ENCODE assay signal across 28 mouse cellular contexts in genomic region chr8:105372473-105372872, GRCm38 (mm10). TPM values are rescaled to one million over a fixed set of nuclear protein-coding genes. Genes with fewer than 3 reads are reported as not detected.
DNase-seq lines count a peak whose midpoint lies in the region; ATAC-seq lines count a peak whose summit lies in the region.
"Had no signal": no experiment of that assay in that cellular context is flagged by ENCODE, and none has a peak within 500 bp of the region (broad histone marks: within the 10 kb centered on the region; RNA-seq: fewer than 3 reads in every experiment).

No protein-coding gene starts in this region.

- no peak overlapping the region for H3K4me2 ChIP-seq in lung, embryonic 16.5 days (ENCODE audit: low read depth, low read length)
- H3K4me2 ChIP-seq: embryonic facial prominence, embryonic 15.5 days; hindbrain, embryonic 14.5 days; limb, embryonic 13.5 days; liver, embryonic 13.5 days; lung, embryonic 14.5 days; neural tube, embryonic 12.5 days had no signal

- H3K4me3 ChIP-seq in lung, embryonic 16.5 days (ENCODE audit: low read length), result no peak overlapping the region
- H3K4me3 ChIP-seq in limb, embryonic 10.5 days, result no peak overlapping the region
- H3K4me3 ChIP-seq: embryonic facial prominence, embryonic 15.5 days; limb, embryonic 13.5 days; liver, embryonic 13.5 days; midbrain, embryonic 10.5 days; neural tube, embryonic 12.5 days had no signal

- H3K9ac ChIP-seq in lung, embryonic 16.5 days (ENCODE audit: low read length), result no peak overlapping the region
- H3K9ac ChIP-seq: embryonic facial prominence, embryonic 15.5 days; hindbrain, embryonic 14.5 days; limb, embryonic 13.5 days; liver, embryonic 13.5 days; lung, embryonic 14.5 days; neural tube, embryonic 12.5 days had no signal

- peak; percentile 65 for DNase-seq in adrenal gland, adult 2 months
- DNase-seq in adrenal gland, postnatal 4 days (ENCODE audit: low spot score in 2 of 2), result no peak
- DNase-seq in lung, postnatal 10 days, result no peak
- DNase-seq in adrenal gland, postnatal 36 days, result peak; percentile 57 to 71
- no peak for DNase-seq in limb, embryonic 10.5 days (ENCODE audit: low spot score)
- no peak for DNase-seq in right cerebral cortex, postnatal 25 days
- no peak for DNase-seq in spleen, adult 12 weeks (ENCODE audit: low spot score)
- DNase-seq: heart, adult 18-20 months; heart, postnatal 36 days; kidney, postnatal 36 days; layer of hippocampus, adult 9-11 months; liver, embryonic 13.5 days; lung, embryonic 14.5 days; thymus, adult 2 months had no signal

- peaks cover 9% of the 10 kb centered on the region for H3K4me1 ChIP-seq in lung, embryonic 16.5 days (replicated peaks; ENCODE audit: control insufficient read depth, insufficient read depth, low read length)
- H3K4me1 ChIP-seq in limb, embryonic 10.5 days, result peaks cover 16% of the 10 kb centered on the region
- H3K4me1 ChIP-seq: neural tube, embryonic 12.5 days had no signal

- H3K36me3 ChIP-seq in lung, embryonic 16.5 days (ENCODE audit: control insufficient read depth, insufficient read depth, low read length), result peaks cover 3% of the 10 kb centered on the region; the same call in 1 of the 2 replicates
- H3K36me3 ChIP-seq in limb, embryonic 10.5 days, result peaks cover 19% of the 10 kb centered on the region
- H3K36me3 ChIP-seq: embryonic facial prominence, embryonic 15.5 days; liver, embryonic 13.5 days had no signal

- no peaks in the 10 kb centered on the region for H3K27me3 ChIP-seq in lung, embryonic 16.5 days (ENCODE audit: control insufficient read depth, insufficient read depth, low read depth, low read length)
- H3K27me3 ChIP-seq in limb, embryonic 10.5 days (ENCODE audit: low read depth, poor library complexity, severe bottlenecking), result 0 out of 2 replicates have a peak, but pooled peaks cover 3% of the 10 kb centered on the region
- H3K27me3 ChIP-seq: CH12.LX; embryonic facial prominence, embryonic 15.5 days; limb, embryonic 13.5 days; neural tube, embryonic 12.5 days had no signal

- H3K27ac ChIP-seq in lung, embryonic 16.5 days (ENCODE audit: low read length), result no peak overlapping the region
- H3K27ac ChIP-seq in limb, embryonic 10.5 days, result peak overlapping the region; percentile 4; the same call in 1 of the 2 replicates
- H3K27ac ChIP-seq: embryonic facial prominence, embryonic 15.5 days; hindbrain, embryonic 14.5 days; limb, embryonic 13.5 days; liver, embryonic 13.5 days; macrophage; midbrain, embryonic 10.5 days; neural tube, embryonic 12.5 days had no signal

- peaks cover 2% of the 10 kb centered on the region; the same call in 1 of the 2 replicates for H3K9me3 ChIP-seq in lung, embryonic 16.5 days (ENCODE audit: control insufficient read depth, low read length)
- H3K9me3 ChIP-seq in limb, embryonic 10.5 days (replicated peaks), result no peaks in the 10 kb centered on the region
- H3K9me3 ChIP-seq: embryonic facial prominence, embryonic 15.5 days; limb, embryonic 13.5 days; liver, embryonic 13.5 days; neural tube, embryonic 12.5 days had no signal

- ATAC-seq in lung, embryonic 16.5 days (ENCODE audit: low read depth), result peak; percentile 32; the same call in 1 of the 2 replicates

- WGBS in lung, embryonic 16.5 days, result 73% methylated on average over 9 of the region's 9 CpGs
- 80% methylated on average over 9 of the region's 9 CpGs for WGBS in limb, embryonic 10.5 days

RNA-seq across cellular contexts. Expression of gene Plekhg4, which starts 0.6 kb away (rescaled TPM):
- total RNA-seq in adrenal gland, adult 2 months (2021), result under 1 TPM; 0.35 to 0.52 TPM
- polyA plus RNA-seq in adrenal gland, adult 2 months (2012; rRNA removed), result 0.20 and 0.58 TPM in 2 replicates
- total RNA-seq in adrenal gland, postnatal 4 days (2021), result 1 to 10 TPM in 1 of 2 experiments, under 1 TPM in 1; 0.25 to 1.2 TPM
- polyA plus RNA-seq in lung, embryonic 16.5 days (2015; fragmentation: Nextera tagmentation; extraction: Ambion mirVana), result 1.1 and 1.5 TPM in 2 replicates
- 1 to 10 TPM in 1 of 2 experiments, under 1 TPM in 1; 0.23 to 1.4 TPM for total RNA-seq in adrenal gland, postnatal 36 days (2021)
- polyA plus RNA-seq in limb, embryonic 10.5 days (2016; fragmentation: Nextera tagmentation; extraction: Ambion mirVana), result 0.28 and 0.74 TPM in 2 replicates
- total RNA-seq: heart, adult 18-20 months; heart, postnatal 36 days; MEL had no signal
- polyA plus RNA-seq: macrophage had no signal

RNA-seq across cellular contexts. Expression of gene Slc9a5, which starts 23.8 kb away (rescaled TPM):
- under 1 TPM; 0.55 to 0.86 TPM for total RNA-seq in adrenal gland, adult 2 months (2021)
- polyA plus RNA-seq in adrenal gland, adult 2 months (2012; rRNA removed), result 3.3 and 4.1 TPM in 2 replicates
- total RNA-seq in adrenal gland, postnatal 4 days (2021), result 1 to 10 TPM; 5.5 to 5.8 TPM
- polyA plus RNA-seq in lung, embryonic 16.5 days (2015; fragmentation: Nextera tagmentation; extraction: Ambion mirVana), result 5.5 and 6.3 TPM in 2 replicates
- under 1 TPM; 0.76 to 0.99 TPM for total RNA-seq in adrenal gland, postnatal 36 days (2021)
- polyA plus RNA-seq in limb, embryonic 10.5 days (2016; fragmentation: Nextera tagmentation; extraction: Ambion mirVana), result 4.5 and 6.3 TPM in 2 replicates

RNA-seq across cellular contexts. Expression of gene Fhod1, which starts 24.7 kb away (rescaled TPM):
- total RNA-seq in adrenal gland, adult 2 months (2021), result 10 to 100 TPM in 1 of 2 experiments, 1 to 10 TPM in 1; 7.6 to 16.5 TPM
- polyA plus RNA-seq in adrenal gland, adult 2 months (2012; rRNA removed), result 16.3 and 21.1 TPM in 2 replicates
- total RNA-seq in adrenal gland, postnatal 4 days (2021), result 10 to 100 TPM; 17.9 to 18.8 TPM
- 12.7 and 15.8 TPM in 2 replicates for polyA plus RNA-seq in lung, embryonic 16.5 days (2015; fragmentation: Nextera tagmentation; extraction: Ambion mirVana)
- total RNA-seq in adrenal gland, postnatal 36 days (2021), result 10 to 100 TPM; 11.9 to 14.4 TPM
- 2.2 TPM in 2 replicates for polyA plus RNA-seq in limb, embryonic 10.5 days (2016; fragmentation: Nextera tagmentation; extraction: Ambion mirVana)

RNA-seq across cellular contexts. Expression of gene Kctd19, which starts 40.8 kb away (rescaled TPM):
- not detected for total RNA-seq in adrenal gland, adult 2 months (2021)
- polyA plus RNA-seq in adrenal gland, adult 2 months (2012; rRNA removed), result 0.03 and 0.11 TPM in 2 replicates
- total RNA-seq in adrenal gland, postnatal 4 days (2021), result not detected
- 0.13 and 0.36 TPM in 2 replicates for polyA plus RNA-seq in lung, embryonic 16.5 days (2015; fragmentation: Nextera tagmentation; extraction: Ambion mirVana)
- total RNA-seq in adrenal gland, postnatal 36 days (2021), result not detected
- not detected in 2 replicates for polyA plus RNA-seq in limb, embryonic 10.5 days (2016; fragmentation: Nextera tagmentation; extraction: Ambion mirVana)
- total RNA-seq: heart, adult 18-20 months; MEL had no signal
- polyA plus RNA-seq: embryonic facial prominence, embryonic 15.5 days; forebrain, embryonic 11.5 days; heart, embryonic 14.5 days; hindbrain, embryonic 14.5 days; intestine, embryonic 14.5 days; kidney, embryonic 14.5 days; limb, embryonic 13.5 days; liver, embryonic 13.5 days; macrophage; neural tube, embryonic 12.5 days; stomach, embryonic 14.5 days had no signal

RNA-seq across cellular contexts. Expression of gene Lrrc36, which starts 40.9 kb away (rescaled TPM):
- 1 to 10 TPM; 2.7 to 3.0 TPM for total RNA-seq in adrenal gland, adult 2 months (2021)
- polyA plus RNA-seq in adrenal gland, adult 2 months (2012; rRNA removed), result 1.3 and 1.5 TPM in 2 replicates
- total RNA-seq in adrenal gland, postnatal 4 days (2021), result 1 to 10 TPM; 5.4 to 6.4 TPM
- 1.5 and 1.6 TPM in 2 replicates for polyA plus RNA-seq in lung, embryonic 16.5 days (2015; fragmentation: Nextera tagmentation; extraction: Ambion mirVana)
- 1 to 10 TPM; 2.4 to 2.8 TPM for total RNA-seq in adrenal gland, postnatal 36 days (2021)
- not detected in 2 replicates for polyA plus RNA-seq in limb, embryonic 10.5 days (2016; fragmentation: Nextera tagmentation; extraction: Ambion mirVana)
- total RNA-seq: MEL had no signal
- polyA plus RNA-seq: kidney, embryonic 14.5 days; macrophage; stomach, embryonic 14.5 days had no signal

Comparison
In these comparisons a context has a peak if more than half of its experiments do, and no peak if none do; other contexts are left out.
1. DNase-seq: peak in adrenal gland, adult 2 months (single experiment) and adrenal gland, postnatal 36 days (2 of 2); none in adrenal gland, postnatal 4 days (0 of 2), lung, postnatal 10 days (single experiment), limb, embryonic 10.5 days (single experiment), right cerebral cortex, postnatal 25 days (single experiment) and spleen, adult 12 weeks (single experiment).